Mouse (Mus musculus) spleen, postnatal 14 days (tissue): ENCODE measurements around the gene Rbm20.

Source experiments
- DNase-seq, 2 experiments: peaks; one replicate each; pipeline ENCODE4 v3.0.0; 2021 to 2022; ENCODE audit warnings: low spot score in 2 of 2

Gene Rbm20

GRCm38 (mm10) chr19:53810584-53810983 lies 133.5 kb downstream of the Rbm20 start:
- DNase-seq, result no peak

DNA sequence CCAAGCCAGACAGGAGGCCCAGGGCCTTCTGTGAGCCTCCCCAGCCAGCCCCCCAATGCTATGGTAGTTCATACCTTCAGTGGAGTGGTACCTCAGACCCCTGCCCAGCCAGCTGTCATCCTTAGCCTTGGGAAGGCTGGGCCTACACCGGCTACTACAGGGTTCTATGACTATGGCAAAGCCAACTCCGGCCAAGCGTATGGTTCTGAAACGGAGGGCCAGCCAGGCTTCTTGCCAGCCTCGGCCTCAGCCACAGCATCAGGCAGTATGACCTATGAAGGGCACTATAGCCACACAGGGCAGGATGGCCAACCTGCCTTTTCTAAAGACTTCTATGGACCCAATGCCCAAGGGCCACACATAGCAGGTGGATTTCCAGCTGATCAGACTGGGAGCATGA lies 136.5 kb downstream of the Rbm20 start:
- DNase-seq, result no peak

DNA sequence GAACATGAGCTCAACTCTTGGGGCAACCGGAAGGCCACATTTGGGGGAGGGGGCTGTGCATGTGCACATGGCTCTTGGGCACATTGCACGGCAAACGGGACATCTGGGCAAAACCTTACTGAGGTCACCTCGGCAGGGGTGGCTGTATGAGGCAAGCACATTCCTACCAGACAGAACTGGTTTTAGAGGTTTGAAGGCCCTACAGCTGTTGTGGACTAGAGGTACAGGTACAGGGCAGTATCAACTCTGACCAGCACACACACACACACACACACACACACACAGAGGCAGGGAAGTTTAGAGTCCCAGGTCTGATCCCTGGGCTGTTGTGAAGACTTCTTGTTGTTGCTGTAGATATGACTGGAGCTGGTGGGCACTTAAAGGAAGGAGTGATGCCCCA lies 138.6 kb downstream of the Rbm20 start:
- DNase-seq, result no peak

GRCm38 (mm10) chr19:53816242-53816641 lies 139.1 kb downstream of the Rbm20 start:
- no peak for DNase-seq

DNA sequence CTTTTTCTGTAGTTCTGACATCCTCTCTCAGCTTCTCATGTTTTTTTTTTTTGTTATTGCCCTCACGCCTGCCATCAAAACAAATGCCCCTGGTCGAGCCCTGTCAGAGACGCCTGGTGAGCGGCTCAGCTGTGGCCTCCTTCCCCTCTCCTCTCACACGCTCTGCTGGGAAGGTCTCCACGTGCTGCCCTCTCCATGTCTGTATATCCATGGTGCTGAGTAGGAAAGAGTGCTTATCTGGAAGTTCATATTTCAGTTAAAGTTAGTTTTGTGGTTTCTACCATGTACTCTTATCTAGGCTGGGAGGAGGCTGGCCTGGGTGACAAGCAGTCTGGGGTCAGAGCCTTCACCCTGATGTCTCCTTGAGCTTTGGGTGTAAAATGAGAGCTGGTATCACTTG lies 142.2 kb downstream of the Rbm20 start:
- DNase-seq, result no peak

DNA sequence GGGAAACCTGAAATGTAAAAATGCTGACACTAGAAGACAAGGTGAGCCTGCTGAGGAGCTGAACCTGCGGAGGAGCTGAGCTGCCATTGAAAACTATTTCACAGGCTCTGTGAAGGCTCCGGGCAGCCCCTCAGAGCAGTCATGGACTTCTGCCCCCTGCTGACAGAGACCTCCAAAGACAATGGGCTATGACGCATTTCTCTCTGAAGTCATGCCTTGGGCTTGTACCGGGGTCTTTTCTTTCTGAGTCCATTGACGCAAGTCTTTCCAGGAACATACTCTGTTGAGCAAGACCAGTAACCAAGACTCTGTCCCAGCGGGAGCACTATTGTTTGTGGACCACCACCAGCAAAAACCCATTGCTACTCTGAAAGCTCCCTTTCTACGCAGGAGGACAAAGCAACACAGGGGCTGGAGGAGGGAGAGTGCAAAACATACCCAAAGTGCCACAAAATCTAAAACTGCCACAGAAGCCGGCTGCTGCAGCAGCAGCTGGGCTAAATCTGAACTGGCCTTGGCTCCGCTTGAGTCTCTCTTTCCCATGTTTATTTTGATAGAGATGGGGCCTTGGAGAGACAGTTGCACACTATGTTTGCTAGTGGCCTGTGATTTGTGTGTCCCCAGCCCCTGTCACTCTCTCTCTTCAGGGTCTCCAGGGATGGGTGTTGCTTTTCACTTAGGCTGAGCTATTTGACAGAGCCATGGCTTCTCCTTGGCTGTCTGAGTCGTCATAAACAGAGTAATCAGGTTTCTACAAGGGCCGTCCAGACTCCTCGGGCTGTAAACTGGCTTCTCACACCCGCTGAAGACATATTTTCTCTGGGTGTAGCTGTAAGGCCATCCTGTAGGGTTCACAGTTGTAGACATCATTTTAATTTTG lies 144.4 kb downstream of the Rbm20 start:
- no peak for DNase-seq

- no peak for DNase-seq
Measured at GRCm38 (mm10) chr19:53823847-53824246, 146.7 kb downstream of the Rbm20 start.

- no peak for DNase-seq
Measured at GRCm38 (mm10) chr19:53824872-53825680, 148.0 kb downstream of the Rbm20 start.

- no peak for DNase-seq
Measured at GRCm38 (mm10) chr19:53829990-53830389, 152.9 kb downstream of the Rbm20 start.

- DNase-seq, result no peak
Measured at GRCm38 (mm10) chr19:53830407-53831163, 153.5 kb downstream of the Rbm20 start.

GRCm38 (mm10) chr19:53831164-53831448 lies 154.0 kb downstream of the Rbm20 start:
- no peak for DNase-seq

DNA sequence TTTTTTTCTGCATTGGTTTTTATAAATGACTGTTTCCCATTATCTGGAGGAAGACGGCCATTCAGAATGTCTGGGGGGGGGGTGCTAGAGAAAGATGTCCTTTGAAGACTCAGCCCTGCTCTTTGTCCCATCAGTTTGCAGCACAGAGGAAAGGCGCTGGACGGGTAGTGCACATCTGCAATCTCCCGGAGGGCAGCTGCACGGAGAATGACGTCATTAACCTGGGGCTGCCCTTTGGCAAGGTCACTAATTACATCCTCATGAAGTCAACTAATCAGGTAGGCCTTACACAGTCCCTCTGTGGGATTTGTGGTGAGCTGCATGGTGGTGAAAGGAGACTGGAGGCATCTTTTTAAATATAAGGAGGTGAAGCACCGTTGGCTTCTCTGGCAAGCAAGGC lies 155.4 kb downstream of the Rbm20 start:
- no peak for DNase-seq

DNA sequence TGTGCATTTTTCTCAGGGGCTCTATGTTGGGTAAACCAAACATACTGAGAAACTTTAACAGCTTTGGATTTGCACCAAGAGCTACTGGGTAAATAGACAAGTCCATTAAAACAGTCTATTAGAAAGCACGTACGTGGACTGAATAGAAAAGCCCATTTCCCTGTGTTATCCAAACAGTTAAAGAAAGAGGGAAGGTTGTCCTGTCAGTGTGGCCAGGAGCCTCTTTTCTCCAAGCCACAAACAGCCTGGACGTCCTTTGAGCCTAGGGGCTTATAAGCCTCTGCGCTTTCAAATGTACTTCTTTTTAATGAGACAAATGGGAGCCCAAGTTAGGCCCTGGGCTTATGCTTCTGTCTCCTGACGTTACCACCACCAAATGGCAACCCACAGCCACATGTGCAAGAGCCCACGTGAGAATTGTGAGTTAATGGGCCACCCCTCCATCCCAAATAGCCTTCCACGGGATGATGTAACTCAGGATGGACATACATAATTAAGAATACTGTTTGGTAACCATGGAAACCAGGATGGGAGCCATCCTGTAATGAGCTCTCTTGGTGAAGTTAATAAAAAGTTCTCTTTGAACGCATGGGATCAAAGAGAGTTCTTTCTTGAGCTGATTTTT lies 156.8 kb downstream of the Rbm20 start:
- DNase-seq, result no peak

DNA sequence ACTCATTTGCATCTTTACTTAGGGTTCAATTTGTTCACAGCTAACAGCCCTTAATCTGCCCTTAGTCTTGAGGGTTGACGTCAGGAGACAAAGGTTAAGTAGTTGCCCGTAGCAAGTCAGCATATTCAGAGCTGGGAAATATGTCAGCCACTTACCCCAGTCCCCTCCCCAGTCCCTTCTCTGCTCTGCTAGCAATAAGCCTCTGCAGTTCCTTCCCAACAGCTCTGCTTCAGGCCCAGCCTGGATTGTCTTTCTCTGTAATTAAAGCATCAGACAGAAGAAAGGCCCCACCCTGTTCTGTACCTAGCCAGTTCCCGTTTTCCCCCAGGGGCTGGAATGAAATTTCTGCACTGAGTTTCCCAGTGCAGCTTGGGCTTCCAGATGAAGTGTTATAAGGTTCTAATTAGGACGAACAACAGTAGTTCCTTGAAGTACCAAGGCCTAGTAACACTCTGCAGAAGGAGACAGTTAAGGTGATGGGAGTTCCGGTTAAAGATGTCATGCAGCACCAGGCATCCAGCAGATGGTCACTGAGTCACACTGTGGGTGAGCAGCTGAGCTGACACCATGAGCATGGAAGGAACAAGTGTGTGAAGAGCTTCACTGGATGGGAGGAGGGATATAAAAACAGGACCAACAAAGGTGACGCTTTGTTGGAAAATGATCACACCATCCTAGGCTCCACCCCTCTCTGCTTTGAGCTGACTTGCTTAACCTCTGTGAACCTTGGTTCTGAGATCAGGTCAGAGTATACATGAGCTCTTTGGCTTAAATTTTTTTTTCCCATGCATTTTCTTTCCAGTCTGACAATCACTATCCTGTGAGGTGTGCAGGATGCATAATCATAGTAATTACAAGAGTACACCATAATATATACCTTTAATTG lies 159.7 kb downstream of the Rbm20 start:
- DNase-seq, result no peak

DNA sequence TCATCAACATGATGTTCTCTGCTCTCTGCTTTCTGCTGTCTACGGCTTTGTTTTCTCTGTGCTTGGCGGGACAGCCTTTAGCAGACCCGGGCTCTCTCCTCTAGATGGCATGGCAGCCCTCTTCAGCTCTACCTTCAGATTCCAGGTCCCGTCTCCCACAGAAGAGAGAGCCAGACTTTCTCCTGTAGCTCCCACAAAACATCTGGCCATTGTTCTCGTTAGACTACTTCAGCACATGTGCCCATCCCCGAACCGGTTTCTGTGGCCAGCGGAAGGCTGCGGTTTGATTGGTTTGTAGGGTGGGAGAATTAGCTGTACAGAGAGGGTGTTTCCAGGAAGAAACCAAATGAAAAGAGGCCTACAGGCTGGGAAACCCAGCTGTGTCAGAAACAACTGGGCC lies 161.7 kb downstream of the Rbm20 start:
- DNase-seq, result no peak

- no peak for DNase-seq
Measured at GRCm38 (mm10) chr19:53839837-53840236, 162.7 kb downstream of the Rbm20 start.

- DNase-seq, result peak; percentile 62 to 75
Measured at GRCm38 (mm10) chr19:53841915-53842314, 164.8 kb downstream of the Rbm20 start.

GRCm38 (mm10) chr19:53843972-53844371 lies 166.9 kb downstream of the Rbm20 start:
- no peak for DNase-seq

DNA sequence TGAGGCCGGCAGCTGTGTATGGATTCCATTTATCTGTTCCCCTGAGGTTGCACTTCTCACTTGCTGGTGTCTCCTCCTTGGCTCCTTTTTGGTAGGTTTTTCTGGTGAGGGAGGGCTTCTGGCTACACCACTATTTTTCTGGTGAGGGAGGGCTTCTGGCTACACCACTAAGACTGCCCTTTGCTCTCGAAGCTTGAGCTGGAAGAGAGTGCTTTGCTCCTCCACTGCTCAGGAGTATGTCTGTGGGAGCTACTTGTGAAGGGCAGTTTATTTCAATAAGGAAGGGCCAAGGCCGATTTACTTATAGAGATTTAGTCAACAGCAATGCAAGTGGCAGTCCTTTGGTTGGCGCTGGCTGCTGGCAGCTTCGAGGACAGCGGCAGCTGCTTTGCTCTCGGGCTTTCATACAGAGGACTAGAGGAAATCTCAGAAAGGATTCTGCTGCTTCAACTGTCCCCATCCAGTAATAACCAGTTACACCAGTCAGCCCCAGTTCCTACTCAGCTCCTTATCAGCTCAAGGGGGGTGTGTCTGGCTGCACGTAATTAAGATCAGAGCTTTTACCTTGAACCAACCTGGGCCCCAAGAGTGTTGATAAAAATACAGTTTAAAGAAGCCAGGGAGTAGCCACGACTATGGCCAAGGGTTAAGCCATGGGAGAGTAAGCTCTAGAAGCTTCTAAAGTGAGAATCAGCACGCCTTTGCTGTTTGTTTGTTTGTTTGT lies 171.3 kb downstream of the Rbm20 start:
- no peak for DNase-seq
